Mouse (Mus musculus) E14TG2a.4 (cell line): ENCODE data around the gene Eomes.

ENCODE experiments used
- CTCF ChIP-seq: conservative IDR thresholded peaks from 2 replicates; pipeline ENCODE4 v1.5.1; 2014; ENCODE audit warnings: low read length
- NANOG ChIP-seq: IDR thresholded peaks from 2 replicates; pipeline ENCODE4 v1.6.1; 2014; ENCODE audit warnings: borderline replicate concordance, low read length, mixed read lengths
- POU5F1 ChIP-seq: IDR thresholded peaks from 2 replicates; pipeline ENCODE4 v1.6.1; 2014; ENCODE audit warnings: low read length, borderline replicate concordance

DNA sequence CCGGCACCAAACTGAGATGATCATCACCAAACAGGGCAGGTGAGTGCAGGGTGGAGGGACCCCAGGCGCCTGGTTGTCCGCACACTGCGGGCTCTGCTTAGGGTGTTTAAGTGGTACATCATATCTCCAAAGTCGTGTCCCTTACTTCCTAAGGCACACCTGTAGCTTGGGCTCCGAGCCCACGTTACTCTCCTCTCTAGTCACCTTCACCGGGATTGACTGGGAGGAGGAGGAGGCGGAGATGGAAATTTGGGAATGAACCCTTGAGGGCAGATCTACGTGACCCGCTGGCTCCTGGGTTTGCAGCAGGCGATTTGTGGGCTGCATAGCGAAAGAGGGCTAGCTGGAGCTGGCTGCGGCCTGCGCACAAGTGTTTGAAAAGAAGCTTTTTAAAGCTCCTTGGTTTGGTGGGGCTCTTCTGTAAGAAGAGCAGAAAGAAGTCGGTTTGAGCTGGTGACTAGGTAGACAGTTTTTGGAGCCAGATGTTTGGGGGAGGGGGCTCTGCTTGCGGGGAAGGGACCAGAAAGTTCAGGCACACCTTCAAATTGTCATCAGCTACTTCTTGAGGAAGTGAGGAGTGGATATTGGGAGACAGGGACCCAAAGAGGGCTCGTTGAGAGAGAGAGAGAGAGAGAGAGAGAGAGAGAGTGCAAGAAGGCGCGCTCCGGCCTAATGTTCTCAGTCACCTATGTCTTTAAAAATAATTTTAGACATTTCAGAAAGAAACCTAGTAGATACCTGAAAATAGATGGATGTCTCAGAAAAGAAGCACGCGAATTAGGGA, 1.7 kb downstream of the Eomes start:
- TF ChIP-seq CTCF, result no peak
- no peak for TF ChIP-seq POU5F1
- TF ChIP-seq NANOG, result no peak
